Mouse (Mus musculus): ENCODE data around the gene Smyd1.

Smyd1 gene

DNA sequence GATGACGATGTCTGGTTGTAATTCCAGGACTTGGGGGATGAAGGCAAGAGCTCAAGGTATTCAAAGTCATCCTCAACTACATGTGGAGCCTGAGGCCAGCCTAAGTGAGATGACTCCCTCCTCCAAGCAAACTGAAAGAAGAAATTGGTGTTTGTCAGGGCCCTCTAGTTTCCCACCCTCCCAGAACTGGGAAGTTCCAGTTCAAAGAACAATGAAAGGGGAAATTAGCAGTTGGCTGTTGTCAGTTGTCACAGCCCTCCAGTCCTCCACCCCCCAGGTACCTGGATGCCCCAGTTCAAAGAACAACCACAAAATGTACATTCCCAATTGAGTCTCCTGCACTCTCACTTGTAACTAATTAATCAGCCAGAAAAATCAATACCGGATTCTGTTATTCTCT, 113.3 kb downstream of the Smyd1 start:
- CTCF ChIA-PET, result no interaction called here

DNA sequence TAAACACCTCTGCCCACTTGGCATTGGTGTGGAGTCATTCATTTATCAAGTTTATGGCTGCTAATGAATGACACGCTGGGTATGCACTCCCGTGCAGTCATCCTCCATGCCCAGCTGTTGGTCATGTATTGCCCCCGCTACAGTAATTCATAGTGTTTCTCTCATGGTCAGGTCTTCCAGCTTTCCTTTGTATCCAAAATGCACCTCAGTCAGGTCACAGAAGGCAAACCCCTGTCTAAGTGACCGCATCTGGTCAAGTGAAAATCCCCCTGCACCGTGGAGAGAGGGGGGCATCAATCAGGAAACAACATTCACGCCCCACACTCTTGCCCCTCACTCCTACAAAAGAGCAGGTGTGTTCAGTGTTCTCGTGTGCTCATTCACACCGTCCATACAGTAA, 117.9 kb downstream of the Smyd1 start:
- CTCF ChIA-PET, result no interaction called here

DNA sequence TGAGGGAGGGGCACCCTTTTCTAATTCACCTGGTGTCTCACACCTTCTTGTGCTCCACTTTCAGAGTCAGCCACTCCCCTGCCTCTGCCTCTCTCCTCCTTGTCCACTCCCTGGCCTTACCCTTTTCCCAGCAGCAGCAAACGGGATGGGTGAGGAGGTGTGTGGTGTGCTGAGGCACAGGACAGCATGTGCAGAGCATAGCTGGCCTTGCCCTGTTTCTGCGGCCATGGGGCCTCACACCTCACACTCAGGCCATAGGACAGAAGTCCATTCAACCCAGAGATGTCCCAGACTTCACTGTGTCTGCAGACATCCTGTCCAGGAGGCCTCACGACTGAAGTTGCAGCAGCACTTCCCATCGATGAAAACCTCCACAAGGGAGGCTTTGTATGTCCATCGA, 118.4 kb downstream of the Smyd1 start:
- CTCF ChIA-PET, result no interaction called here

DNA sequence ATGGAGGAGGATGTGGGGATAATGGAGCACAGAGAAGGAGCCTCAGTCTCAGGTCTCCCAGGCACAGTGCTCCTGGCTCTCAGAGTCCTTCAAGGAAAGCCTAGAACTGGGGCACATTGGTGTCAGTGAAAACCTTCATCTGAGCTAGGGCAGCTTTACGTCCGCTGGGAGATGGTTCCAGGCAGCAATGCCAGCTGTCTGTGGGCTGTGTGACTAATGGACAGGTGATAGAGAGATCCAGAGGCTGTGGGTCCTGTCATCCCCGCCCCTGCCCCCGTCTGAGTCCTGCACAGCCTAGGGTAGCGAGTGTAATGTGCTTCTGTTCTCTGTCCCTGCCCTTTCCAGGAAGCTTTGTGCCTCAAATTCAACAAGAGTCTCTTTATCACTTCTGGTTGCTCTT, 120.1 kb downstream of the Smyd1 start:
- CTCF ChIA-PET, result no interaction called here

DNA sequence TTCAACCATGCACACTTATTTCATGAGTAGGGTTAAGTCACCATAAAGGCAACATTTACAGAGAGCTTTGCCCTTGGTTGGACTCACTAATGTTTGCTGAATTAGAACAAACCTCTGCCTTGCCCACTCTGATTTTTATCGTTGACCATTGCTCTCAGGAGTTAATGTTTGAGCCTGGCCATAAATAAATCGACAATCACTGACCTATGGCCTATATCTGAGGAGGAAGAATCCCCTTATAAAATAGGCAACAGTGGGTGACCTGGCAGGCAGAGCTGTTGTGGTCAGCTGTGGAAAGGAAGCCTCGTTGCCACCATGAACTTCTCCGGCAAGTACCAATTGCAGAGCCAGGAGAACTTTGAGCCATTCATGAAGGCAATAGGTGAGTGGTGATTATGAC, 122.4 kb downstream of the Smyd1 start, which contains the start of gene Fabp1:
Fabp1 (plus strand) TSS at position 216 of the 400 bp plus-strand sequence.
- CTCF ChIA-PET, result no interaction called here

DNA sequence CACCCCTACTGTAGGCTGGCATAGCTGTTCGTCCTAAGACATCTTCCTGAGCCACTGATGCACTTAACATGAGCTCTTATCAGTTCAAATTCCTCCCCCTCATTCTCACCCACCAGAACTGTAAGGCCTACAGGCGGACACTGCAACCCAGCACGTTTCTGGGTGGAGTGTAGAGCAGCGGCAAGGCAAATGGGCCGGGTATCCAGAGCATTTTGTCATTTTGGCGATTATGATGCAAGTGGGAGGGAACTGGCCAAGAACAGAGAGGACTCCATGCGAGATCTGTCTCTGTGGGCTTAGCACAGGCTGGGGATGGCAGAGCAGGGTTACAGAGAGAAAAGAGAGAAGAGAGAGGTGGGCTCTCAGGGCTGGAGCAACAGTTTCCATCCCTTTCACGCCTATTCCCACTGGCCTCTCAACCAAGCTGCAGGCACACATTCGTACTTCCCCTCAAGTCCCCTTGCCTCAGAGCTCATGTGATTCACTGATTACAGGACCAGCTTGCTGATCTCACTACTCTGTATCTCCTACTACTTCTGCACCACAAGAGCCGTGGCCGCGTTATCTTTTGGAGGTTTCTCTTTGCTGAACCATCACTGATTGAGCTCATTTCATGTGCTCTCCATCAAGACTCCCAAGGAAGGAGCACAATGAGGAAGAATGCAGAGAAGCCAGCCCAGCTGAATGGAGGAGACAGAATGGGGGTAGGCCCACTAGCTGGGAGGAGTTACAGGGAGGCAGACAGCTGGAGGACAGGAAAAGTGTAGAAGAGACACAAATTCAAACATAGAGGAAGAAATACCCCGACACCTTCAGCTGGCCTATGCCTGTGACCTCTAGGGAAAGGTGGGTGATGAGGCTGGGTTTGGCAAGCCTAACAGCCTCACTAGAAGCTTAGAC, 124.1 kb downstream of the Smyd1 start:
- CTCF ChIA-PET, result no interaction called here

DNA sequence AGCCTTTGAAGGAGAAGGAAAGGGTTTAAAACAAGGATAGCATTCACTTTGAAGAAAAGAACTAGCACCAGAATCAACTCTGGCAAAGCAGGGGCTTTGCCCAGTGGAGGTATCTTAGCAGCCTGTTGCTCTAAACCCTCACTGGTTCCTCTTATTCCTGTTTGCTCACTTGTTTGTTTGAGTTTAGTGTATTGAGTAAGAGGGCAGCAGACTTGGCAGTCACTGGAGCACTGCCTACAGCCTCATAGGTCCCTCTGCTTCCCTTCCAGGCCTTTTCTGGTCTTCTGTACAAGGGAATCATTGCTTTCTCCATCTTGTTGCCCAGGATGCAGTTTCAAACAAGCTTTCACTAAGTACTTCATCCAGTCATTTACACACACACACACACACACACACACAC, 125.9 kb downstream of the Smyd1 start:
- CTCF ChIA-PET, result interaction anchor here (0.5 kb wide), 1 partner anchor 264 kb away, joined by 6 read pairs; no protein-coding TSS in a partner anchor

DNA sequence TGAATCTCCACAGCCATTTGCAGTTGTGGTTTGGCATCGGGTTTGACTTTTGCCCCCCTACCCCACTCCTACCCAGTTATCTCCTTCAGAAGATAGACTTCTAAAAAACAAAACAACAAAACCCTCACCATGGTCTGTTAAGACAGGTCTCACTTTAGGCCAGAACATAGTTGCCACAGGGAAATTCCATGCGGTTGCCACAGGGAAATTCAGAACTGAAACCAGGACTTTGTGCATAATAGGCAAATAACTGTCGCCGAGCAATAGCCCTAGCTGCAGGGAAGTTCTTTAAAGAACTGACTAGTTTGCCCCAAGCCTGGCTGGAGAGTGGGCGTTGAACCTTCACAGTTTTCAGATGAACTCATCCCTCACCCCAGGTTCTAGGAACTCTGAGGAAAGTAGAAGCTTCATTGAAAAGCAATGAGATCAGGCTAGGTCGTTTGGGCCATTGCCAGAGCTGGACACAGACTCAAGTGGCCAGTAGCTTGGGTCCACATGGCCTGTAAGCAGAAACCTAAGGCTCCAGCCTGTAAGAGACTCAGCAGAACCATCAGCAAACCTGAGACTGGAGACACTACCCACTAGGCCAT, 128.8 kb downstream of the Smyd1 start:
- CTCF ChIA-PET, result no interaction called here

DNA sequence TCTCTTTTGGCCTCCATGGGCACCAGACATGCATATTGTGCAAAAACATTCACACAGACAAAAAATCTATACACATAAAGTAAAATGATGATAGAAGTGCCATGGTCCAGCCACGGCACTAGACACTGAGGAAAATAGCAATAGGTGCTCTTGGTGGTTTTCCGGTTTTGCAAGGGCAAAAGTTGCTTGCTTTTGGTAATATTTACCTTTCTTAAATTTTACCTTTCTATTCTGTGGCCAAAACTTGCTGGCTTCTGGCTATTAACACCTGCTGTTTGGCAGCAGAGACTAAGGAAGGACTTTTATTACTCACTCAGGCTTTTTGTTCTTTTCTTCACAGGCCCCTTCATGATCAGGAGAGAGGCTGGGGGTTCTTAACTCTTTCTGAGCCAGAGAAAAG, 131.5 kb downstream of the Smyd1 start:
- CTCF ChIA-PET, result no interaction called here

DNA sequence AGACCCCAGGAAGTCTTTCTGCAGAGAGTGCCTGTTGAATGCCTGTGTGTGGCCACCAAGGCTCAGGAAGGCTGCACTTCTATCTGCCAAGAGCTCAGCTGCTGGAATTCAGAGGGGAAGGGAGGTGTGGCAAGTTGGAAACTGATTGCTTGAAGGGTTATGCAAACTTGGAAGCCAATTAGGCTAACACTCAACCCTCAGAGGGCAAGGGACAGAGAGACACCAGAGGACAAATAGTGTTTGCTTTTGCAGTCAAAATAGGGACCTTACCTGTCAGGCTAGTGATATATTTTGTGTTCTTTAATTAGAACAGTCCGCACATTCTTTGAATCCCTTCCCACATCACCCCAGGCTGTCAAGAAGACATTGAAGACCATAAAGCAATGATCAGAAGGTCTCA, 132.5 kb downstream of the Smyd1 start:
- CTCF ChIA-PET, result no interaction called here

DNA sequence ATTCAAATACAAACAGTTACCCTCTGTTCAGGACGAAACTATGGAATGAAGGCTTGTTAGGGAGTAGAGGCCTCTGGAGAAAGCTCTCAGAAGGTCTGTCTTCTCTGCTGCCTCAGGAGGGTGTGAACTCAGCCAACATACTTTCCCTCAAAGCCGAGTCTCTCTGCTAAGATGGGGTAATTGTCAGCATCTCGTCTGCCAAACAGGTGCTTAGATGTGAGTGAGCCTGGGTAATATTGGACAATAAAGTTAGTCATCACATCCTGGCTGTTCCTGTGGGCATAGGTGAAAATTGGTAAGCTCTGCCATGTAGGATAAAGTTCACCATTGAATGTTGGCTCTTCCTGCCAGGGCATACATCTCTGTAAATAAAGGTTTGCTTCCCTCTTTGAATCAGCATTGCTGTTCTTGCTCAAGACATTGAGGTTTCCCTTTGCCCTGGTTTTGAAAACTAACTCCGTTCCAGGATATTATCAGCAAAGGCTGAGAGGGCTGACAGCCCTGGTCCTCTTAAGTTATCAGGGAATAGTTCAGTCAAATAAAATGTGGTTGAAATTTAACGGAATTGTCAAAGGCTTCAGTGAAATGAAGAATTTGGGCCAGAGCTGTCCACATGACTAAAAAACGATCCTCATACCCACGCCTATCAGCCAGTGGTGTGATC, 137.0 kb downstream of the Smyd1 start:
- CTCF ChIA-PET, result no interaction called here

DNA sequence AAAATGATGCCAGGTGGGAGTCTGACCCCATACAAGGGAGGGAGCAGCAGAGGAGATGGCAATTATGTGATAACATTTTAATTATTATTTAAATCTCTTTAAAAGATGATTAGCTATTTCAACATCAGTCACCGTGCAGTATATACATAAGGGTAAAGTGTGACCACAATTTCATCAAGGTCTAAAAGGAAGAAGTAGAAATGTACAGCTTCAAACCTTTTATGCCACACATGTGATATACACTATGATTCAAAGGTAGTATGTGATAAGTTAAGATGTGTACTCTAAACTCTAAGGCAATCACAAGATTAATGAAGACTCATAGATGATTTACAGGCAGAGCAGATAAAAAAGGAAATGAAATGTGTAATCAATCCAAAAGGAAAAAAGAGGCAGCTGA, 141.4 kb downstream of the Smyd1 start:
- CTCF ChIA-PET, result no interaction called here

DNA sequence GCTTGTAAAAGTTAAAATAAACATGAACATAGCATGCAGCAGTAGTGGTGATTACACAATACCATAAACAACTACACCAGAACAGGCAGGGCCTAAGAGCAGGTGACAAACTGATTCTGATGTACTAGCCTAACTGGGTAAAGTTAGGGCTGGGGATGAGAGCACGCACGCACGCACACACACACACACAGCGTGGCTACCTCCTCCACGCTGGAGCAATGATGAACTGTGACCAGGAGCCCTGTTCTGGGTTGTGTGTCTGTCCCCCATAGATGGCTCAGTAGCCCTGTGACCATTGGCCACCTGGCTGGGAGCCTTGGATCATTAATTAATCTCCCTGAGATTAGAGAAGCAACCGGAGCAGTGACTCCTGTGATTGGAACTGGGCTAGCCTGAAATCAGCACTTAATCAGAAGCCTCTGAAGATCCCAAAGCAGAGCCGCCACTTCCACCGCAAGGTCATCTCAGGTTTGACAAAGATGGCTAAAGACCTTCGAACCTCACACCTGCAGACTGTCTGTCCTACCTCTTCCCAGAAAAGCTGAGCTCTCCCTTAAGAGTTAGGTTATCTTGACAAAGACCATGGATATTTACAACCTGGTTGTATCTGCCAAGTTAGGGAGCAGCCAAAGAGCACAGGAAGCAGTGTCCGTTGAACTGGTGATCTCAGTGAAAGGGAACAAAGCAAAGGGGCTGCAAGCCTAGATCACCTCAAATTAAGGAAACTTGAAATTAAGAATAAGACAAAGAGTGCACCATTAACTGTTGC, 149.0 kb downstream of the Smyd1 start:
- CTCF ChIA-PET, result no interaction called here

DNA sequence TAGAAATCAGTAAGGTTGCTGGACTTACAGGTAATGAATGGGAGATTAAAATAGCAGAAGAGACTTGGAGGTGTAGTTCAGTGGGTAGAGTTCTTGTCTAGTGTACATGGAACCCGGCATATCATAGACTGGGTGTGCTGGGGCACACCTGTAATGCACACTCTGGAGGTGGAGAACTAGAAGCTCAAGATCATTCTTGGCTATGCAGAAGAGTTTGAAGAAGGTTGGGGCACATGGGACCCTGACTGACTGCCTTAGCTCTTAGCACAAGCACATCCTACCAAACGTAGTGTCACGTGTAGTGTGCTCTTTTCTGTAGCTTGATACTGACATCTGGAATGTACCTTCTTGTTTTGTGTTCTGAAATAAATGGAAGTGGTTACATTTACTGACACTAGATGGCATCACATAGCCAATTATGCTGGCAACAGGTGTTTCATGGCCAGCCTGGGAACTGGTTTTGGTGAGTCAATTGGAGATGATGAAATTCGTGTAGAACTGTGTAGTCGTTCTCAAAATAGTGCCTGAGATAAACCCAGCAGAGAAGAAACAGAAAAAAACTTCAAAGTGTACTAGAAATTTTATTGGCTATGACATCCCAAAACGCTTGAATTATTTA, 155.4 kb downstream of the Smyd1 start:
- CTCF ChIA-PET, result interaction anchor here (0.7 kb wide), 1 partner anchor 647 kb away, joined by 3 read pairs; no protein-coding TSS in a partner anchor

DNA sequence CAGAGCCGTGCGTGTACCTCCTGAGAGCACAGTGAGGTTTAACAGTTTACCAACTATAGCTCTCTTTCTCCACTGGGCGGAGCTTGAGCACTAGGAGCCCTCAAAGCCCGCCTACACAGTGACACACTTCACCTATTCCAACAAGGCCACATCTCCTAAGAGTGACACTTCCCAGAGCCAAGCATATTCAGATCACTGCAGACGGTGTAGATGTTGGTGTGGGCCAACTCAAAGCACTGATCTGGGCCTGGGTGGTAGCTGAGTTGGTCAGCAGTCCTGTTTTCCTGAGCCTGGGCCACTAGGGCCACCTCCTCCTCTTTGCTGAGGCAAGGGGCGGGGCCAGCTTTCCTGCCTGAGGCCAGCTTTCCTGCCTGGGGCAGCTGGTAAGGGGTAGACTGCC, 157.6 kb downstream of the Smyd1 start:
- CTCF ChIA-PET, result no interaction called here
